Mouse (Mus musculus) ES-CJ7 (cell line): Measurements from ENCODE around the gene Stk11ip.

Experiments
- DNase-seq: peaks from one replicate; pipeline ENCODE4 v3.0.0; 2011; ENCODE audit warnings: low read depth, low spot score

Gene Stk11ip

DNA sequence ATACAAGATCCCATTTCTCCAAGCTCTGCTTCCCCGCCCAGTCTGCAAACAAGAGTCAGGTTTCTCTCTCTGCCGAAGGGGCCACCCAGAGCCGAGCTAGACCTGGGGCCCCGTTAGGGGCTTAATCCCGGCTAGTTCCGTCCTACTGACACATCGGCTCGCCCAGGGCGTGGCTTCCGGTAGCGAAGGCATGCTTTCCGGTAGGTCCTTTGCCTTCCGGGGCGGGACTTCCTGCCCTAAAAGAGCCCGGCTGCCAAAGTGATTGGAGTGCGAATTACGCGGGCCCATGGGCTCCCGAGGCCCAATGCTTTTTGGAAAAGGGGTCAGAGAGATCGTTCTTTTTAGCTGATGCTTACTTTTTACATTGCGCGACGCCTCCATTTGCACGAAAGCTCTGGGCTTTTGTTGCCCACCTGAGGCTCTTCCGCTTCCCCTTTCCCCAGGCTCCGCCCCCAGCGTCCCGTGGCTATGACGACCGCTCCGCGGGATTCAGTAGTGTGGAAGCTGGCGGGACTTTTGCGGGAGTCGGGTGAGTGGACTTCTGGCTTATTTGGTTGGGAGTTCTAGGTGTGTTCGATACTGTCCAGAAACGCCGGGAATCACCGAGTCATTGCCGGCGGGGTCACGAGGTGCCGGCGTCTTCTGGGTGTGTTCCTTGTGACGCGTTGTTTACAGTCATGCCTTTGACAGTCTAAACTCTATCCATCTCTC lies at the start of gene Stk11ip:
Gene Stk11ip (plus strand): TSS at position 209 of the 711 bp plus-strand sequence.
- DNase-seq: peak; percentile 93

GRCm38 (mm10) chr1:75476441-75476840 lies 44.9 kb upstream of the Stk11ip start:
- no peak for DNase-seq

DNA sequence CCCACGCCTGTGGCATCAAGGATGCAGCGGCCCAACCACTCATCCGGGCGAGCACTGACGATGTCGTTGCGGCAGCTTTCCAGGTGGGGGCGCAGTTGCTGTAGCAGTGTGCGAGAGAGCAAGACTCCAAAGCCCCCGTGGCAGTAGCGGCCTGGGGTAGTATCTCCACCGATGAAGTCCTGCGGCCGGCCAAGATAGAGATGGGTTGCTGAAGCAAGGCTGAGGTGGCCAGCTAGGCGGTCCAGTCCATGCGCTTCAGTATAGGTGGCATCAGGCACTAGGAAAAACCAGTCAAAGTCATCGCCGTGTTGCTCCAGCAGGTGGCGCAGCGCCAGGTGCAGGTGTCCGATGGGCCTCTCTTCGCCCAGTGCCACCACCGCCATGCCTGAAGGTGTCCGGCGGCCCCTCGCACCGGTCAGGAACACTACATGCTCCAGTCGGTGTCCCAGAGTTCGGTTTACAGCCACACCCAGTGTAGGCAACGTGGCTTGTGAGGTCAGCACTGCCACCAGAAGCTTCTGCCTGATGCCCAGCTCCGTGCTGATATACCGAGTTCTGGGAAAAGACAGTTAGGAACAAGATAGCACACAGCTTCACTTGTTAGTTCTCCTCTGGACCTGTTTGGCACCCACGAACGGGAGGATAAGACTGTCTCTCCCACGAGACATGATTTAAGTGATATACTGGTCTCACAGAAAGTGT lies 43.9 kb upstream of the Stk11ip start:
- DNase-seq: peak; percentile 84

GRCm38 (mm10) chr1:75477966-75478290 lies 43.4 kb upstream of the Stk11ip start:
- no peak for DNase-seq

DNA sequence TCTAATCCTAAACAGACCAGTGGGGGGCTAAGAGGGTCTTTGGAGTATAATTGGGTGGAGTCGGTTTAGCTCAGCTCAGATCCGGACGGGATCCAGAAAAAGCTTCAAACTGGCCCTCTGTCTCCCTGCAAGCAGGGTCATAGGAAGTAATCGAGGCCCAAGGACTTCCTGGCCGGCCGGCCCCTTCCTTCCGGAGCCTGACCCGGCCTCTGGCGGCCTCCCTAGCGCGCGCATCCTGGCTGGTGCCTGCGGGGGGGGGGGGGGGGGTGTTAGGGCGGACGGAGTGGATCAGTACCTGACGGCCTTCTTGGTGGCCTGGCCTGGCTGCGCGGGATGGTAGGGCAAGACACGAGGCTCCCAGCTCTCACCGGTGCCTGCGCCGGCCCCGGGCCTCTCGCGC lies 42.8 kb upstream of the Stk11ip start:
- DNase-seq: no peak

DNA sequence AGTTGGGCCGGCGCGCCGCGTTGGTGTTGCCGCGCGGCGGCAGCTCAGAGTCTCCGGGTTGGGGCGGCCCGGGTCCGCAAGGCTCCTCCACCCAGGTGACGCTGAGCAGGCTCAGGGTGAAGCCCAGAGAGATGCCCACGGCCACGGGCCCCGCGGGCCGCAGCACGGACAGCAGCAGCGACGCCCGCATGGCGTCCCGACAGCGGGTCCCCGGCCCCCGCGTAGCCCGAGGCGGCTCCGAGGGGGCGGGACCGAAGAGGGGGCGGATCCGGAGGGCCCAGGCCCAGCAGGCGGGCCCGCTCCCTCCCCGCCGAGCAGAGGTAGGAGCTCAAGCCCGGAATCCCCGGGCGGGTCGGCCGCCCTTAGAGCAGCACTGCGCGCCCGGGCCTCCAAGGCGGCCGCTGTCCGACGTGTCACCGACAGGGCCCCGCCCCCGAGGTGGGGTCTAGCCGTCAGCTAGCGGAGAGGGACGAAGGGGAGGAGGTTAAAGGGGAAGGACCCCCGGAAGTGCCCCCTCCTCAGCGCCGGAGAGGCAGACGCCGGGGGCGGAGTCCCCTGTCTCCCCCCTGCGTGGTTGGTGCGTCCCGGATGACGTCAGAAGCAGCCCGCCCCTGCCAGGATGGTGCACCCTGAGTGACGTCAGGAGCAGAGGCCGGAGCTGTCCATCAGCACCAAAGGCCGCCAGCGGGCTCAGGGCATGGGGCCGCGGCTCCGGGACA lies 42.3 kb upstream of the Stk11ip start, which contains the start of the genes Chpf and Tmem198:
Gene Chpf (minus strand): TSS at position 392 of the 719 bp plus-strand sequence.
Gene Tmem198 (plus strand): TSS at position 617 of the 719 bp plus-strand sequence.
- DNase-seq: peak; percentile 99

- no peak for DNase-seq
These were observed 41.7 kb upstream of the Stk11ip start for GRCm38 (mm10) chr1:75479635-75479989.

GRCm38 (mm10) chr1:75480036-75480435 lies 41.3 kb upstream of the Stk11ip start:
- DNase-seq: no peak

GRCm38 (mm10) chr1:75480735-75481134 lies 40.6 kb upstream of the Stk11ip start:
- DNase-seq: peak; percentile 88

DNA sequence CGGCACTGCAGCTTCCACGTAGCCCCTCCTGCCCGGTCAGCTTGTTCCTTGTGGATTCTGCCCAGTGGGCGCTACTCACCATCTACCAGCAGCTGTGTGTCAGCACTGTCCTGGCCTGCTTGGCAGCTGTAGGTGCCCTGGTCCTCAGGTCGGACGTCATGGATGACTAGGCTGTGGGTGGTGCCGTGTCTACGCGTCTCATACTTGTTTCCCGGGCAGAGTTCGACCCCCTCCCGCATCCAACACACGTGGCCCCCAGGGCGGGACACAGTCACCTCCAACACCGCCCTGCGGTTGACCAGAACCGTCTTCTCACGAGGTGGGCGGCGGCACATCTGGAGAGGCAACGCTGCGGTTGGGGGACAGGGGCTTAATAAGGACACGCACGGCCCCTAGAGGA lies 34.8 kb upstream of the Stk11ip start:
- no peak for DNase-seq

GRCm38 (mm10) chr1:75487040-75487404 lies 34.3 kb upstream of the Stk11ip start:
- no peak for DNase-seq

DNA sequence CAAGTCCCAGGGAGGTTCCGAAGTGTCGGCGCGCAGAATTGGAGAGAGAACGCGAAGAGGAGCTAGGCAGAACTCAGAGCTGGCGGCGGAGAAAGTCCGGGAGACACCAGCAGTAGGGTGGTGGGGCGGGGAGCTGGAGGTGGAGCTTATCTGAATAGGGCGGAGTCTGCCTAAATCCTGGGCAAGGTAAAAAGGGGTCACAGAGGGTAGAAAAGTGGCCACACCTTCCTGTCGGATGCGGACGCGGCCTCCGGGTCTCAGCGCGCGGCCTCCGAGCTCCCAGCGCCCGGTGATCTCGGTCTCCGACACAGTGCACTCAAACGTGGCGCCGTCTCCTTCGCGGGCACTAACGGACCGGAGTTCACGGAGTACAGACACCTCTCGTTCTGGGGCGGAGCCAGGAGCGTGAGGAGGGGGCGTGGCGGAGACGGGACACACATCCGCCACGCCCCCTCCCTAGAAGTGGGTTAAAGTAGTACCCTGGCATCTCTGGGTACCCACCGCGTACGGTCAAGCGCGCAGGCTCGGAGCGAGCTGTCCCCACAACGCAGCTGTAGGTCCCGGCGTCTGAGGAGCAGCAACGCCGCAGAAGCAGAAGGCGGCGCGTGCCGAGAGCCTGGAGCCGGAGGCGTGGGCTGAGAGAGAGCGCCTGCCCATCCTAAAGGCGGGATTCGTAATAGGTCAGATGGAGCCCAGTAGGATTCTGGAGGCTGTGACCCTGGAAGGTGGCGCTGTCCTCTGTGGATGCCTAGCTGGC lies 33.7 kb upstream of the Stk11ip start:
- DNase-seq: peak; percentile 93

GRCm38 (mm10) chr1:75490785-75491551 lies 30.4 kb upstream of the Stk11ip start:
- DNase-seq: no peak

GRCm38 (mm10) chr1:75492579-75493170 lies 28.7 kb upstream of the Stk11ip start:
- peak; percentile 54 for DNase-seq

DNA sequence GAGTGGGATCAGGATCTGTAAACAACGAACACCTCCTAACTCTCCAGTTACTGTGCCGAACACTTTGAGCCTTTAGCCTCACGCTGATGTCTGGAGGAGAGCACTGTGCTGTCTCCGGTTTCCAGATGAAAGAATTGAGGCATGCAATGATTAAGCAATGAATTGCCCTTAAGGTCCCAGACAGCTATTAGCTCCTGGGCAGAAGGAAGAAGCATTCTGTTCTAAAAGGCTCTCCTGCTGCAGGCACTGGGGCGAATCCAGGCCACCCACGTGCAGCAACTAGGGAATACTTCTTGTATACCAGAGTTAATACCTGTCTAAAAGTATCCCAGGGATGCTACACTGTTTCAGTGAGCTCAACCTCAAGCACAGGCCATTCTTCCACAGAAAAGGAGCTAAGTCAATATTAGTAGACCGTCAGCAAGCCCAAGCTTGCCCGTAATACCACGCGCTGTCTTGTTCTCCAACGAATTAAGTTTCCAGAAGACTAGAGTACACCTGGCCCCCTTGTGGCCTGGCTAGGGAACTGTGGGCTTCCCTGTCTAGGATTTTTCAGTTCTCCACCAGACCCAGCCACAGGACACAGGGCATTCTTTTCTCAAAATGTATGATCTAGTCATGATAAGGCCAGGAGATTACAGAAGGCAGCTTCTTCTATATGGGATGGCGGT lies 26.3 kb upstream of the Stk11ip start:
- peak; percentile 81 for DNase-seq

GRCm38 (mm10) chr1:75498897-75499296 lies 22.4 kb upstream of the Stk11ip start:
- DNase-seq: no peak

DNA sequence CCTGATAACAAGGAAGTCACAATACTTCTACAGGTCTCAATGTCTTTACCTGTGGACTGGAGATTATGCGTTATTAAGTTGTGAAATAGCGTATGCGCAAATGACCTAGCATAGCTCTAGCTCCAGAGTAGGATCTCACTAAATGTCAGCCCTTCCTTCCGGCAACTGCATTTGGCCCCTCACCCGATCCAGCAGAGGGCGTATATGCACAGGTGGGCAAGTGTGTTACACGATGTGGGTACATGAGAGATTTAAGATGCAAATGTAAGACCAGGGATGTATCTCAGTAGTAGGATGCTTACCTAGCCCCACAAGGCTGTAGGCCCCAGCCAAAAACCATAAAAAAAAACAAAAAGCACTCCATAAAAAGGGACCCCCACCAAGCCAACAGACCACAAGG lies 21.9 kb upstream of the Stk11ip start:
- peak; percentile 76 for DNase-seq

DNA sequence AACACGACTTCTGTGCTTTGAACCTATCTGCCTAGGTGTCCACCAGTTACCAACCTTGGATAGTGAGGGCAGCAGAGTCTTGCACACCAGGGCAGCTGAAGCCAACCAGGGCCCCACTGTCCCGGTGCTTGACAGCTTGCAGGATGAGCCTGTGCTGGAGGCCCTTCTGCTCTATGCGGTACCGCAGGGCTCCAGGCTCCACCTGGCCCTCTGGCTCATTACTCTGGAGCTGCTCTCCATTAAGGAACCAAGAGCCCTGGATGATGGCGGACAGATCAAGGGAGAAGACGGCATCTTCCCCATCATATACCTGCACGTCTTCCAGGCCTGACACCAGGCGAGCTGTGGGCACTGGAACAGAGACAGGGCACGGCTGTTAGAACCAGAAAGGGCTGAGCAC lies 19.4 kb upstream of the Stk11ip start:
- no peak for DNase-seq

DNA sequence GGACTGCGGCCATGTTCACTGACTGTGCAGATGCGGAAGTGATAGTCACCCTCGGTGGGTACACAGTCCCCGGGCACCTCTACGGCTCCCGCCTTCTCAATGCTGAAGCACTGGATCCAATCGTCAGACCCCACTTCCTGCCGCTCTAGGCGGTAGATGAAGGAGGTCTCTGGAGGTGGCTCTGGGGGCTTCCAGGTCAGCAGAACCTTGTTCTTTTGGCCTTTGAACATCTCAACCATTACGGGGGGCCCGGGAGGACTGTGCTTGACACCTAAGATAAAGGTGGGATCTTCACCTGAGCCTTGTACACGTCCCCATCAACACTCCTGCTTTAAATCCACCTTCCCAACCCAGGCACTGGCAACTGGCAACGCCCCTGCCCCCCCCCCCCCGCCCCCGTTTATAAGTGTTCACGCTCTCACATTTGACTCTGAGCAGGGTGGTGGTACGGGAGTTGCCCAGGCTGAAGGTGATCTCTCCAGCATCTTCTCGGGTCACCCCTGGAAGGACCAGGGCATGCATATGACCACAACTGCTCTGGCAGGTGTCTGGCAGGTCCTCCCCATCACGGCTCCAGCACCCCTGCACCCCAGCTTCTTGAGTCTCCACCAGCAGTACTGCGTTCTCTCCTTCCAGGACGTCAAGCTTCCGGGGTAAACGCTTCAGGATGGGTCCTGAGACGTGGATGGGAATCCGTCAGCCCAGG lies 18.2 kb upstream of the Stk11ip start:
- DNase-seq: no peak

- DNase-seq: peak; percentile 55
These were observed 17.7 kb upstream of the Stk11ip start for GRCm38 (mm10) chr1:75503651-75503980.
